Mouse (Mus musculus): ENCODE data around the gene Myl6.
"Not testable (repeated sequence)": the region's sequence is repeated elsewhere in the genome, so short reads cannot be mapped to it uniquely, and the experiment has no call there.

Myl6 gene

GRCm38 (mm10) chr10:128511761-128512160 is 17.8 kb upstream of the Myl6 start:
- in situ Hi-C loops (cut with MboI; ENCODE audit: low pct_unique_long_range_greater_than_20kb in 1 of 2, low sequenced_read_pairs in 2 of 2, unreplicated experiment in 1 of 2), result no loop called here

GRCm38 (mm10) chr10:128511189-128511588 is 17.2 kb upstream of the Myl6 start:
- in situ Hi-C loops (cut with MboI; ENCODE audit: low pct_unique_long_range_greater_than_20kb in 1 of 2, low sequenced_read_pairs in 2 of 2, unreplicated experiment in 1 of 2), result no loop called here

- in situ Hi-C loops (cut with MboI; ENCODE audit: low pct_unique_long_range_greater_than_20kb in 1 of 2, low sequenced_read_pairs in 2 of 2, unreplicated experiment in 1 of 2), result no loop called here
Observed at GRCm38 (mm10) chr10:128510301-128510700, 16.4 kb upstream of the Myl6 start.

- in situ Hi-C loops (cut with MboI; ENCODE audit: low pct_unique_long_range_greater_than_20kb in 1 of 2, low sequenced_read_pairs in 2 of 2, unreplicated experiment in 1 of 2), result no loop called here
Observed at GRCm38 (mm10) chr10:128509831-128510230, 15.9 kb upstream of the Myl6 start.

DNA sequence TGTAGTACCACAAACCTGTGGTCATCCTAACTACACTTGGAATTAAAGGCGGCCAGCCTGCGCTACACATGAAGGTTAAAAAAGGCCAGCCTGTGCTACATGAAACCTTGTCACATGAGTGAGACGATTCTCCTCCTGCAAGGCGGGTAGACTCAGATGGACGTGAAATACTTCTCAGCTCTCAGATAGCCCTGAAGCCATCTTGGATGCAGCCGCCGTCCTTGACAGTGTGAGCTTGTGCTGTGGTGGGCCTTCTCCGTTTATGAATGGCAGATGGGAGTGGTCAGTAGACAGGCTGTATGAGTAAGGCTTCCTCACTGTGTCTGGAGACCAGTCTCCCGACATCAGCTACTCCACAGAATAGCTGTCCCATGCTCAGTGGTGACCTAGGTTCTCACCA is 15.3 kb upstream of the Myl6 start:
- in situ Hi-C loops (cut with MboI; ENCODE audit: low pct_unique_long_range_greater_than_20kb in 1 of 2, low sequenced_read_pairs in 2 of 2, unreplicated experiment in 1 of 2), result no loop called here

DNA sequence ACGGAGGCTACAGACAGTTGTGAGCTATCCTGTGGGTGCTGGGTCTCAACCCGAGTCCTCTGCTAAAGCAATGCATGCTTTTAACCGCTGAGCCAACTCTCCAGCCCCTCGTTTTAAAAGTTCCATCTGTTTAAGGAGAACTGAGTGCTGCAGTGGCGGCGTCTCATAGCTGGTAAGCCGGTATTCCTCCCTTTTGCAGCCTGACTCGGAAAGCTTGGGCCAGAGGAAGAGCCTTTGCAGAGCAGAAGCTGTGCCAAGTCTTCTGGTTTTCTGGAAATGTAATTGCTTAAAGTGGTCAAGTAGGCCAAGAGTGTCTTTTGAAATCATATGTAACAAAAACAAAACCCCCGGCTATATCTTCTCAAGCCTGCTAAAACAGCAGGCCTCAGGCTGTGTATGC is 14.3 kb upstream of the Myl6 start:
- in situ Hi-C loops (cut with MboI; ENCODE audit: low pct_unique_long_range_greater_than_20kb in 1 of 2, low sequenced_read_pairs in 2 of 2, unreplicated experiment in 1 of 2), result no loop called here

GRCm38 (mm10) chr10:128505974-128506373 is 12.0 kb upstream of the Myl6 start:
- in situ Hi-C loops (cut with MboI; ENCODE audit: low pct_unique_long_range_greater_than_20kb in 1 of 2, low sequenced_read_pairs in 2 of 2, unreplicated experiment in 1 of 2), result no loop called here

DNA sequence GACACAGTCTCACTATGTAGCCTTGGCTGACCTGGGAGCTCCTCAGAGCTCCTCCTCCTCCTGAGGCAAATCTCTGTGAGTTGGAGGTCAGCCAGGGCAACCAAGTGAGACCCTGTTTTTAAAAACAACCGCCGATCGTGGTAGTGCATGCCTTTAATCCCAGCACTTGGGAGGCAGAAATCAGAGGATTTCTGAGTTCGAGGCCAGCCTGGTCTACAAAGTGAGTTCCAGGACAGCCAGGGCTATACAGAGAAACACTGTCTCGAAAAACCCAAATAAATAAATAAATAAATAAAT is 11.4 kb upstream of the Myl6 start:
- in situ Hi-C loops (cut with MboI; ENCODE audit: low pct_unique_long_range_greater_than_20kb in 1 of 2, low sequenced_read_pairs in 2 of 2, unreplicated experiment in 1 of 2), result not testable (repeated sequence)

DNA sequence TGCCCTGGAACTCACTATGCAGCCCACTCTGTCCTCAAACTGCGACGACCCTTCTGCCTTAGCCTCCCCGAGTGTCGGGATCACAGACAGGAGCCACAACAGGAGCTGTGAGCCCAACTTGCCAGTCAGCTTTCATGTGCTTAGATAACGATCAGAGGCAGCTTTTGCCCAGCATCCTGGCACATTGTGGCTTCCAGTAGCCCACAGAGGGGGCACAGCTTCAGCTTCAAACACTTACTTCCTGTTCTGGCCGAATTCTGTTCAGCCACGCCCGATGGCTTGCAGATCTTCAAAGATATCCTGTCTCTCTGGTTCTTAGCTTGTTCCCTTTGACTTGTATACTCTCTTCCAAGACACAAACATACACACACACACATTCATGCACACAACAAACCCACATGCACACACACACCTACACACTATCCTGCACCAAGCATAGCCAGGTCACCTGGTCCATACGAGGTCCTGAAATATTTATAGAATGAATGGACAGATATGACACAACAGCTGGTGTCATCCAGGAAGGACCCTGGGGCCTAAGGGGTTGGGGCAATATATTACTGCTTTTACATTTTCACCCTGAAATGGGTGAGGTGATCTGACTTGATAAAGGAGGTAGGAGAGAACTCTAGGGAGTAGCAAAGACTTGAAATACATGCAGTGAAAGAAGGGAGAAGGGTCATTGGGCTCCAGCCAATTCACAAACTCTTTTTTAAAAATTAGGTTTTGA is 10.9 kb upstream of the Myl6 start:
- in situ Hi-C loops (cut with MboI; ENCODE audit: low pct_unique_long_range_greater_than_20kb in 1 of 2, low sequenced_read_pairs in 2 of 2, unreplicated experiment in 1 of 2), result no loop called here

DNA sequence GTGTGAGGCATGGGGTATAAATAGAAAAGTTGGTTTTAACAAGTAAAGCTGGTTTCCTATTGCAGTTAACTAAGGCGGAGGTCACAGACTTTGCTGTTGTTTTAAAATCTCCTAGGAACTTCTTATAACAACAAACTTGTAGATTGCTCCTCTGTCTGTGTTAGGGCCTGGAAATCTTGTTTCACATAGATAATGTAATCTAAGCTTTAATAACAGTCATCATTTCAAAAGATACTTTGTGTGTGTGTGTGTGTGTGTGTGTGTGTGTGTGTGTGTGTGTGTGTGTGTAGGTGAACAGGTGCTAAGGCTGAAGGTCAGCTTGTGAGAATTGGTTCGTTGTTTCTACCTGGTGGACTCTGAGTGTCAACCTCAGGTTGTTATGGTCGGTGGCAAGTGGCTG is 10.1 kb upstream of the Myl6 start:
- in situ Hi-C loops (cut with MboI; ENCODE audit: low pct_unique_long_range_greater_than_20kb in 1 of 2, low sequenced_read_pairs in 2 of 2, unreplicated experiment in 1 of 2), result no loop called here

- in situ Hi-C loops (cut with MboI; ENCODE audit: low pct_unique_long_range_greater_than_20kb in 1 of 2, low sequenced_read_pairs in 2 of 2, unreplicated experiment in 1 of 2), result no loop called here
Observed at GRCm38 (mm10) chr10:128503532-128503931, 9.6 kb upstream of the Myl6 start.

DNA sequence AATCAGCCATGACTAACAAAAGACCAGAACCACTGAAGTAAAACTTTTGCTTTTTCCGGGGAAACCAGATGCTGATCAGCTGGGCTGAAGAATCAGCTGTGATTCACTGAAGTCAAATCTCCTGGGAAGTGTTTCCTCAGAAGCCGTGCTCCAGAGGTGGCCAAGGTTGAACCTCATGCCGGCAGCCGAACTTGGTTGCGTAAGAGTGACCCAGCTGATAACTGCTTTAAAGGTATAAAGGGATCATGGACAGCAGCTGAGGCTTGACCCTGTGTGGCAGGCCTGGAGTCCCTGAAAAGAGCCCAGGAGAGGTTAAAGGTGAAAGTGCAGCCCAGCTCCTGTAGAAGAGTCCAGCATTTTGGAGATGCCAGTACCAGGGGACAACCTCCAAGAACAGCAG is 8.4 kb upstream of the Myl6 start:
- in situ Hi-C loops (cut with MboI; ENCODE audit: low pct_unique_long_range_greater_than_20kb in 1 of 2, low sequenced_read_pairs in 2 of 2, unreplicated experiment in 1 of 2), result no loop called here

- in situ Hi-C loops (cut with MboI; ENCODE audit: low pct_unique_long_range_greater_than_20kb in 1 of 2, low sequenced_read_pairs in 2 of 2, unreplicated experiment in 1 of 2), result no loop called here
Observed at GRCm38 (mm10) chr10:128499116-128499671, 5.2 kb upstream of the Myl6 start.

DNA sequence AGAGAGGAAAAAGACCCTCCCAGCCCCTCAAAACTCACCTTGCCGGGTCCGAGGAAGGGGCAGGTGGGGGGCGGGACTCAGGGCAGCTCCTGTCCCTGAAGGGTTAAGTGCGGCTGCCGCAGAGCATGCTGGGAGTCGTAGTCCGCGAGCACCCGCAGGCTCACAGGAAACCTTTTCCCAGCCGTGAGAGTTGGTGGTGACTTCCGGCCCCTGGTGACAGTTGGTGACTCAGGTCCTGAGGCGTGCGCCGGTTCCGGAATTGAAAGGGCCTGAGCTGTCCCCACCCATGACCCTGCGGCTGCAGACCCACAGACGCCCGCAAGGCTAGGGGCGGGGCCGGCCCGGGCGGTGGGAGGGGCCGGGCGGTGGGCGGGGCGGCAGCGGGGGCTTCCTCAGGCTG is 4.6 kb upstream of the Myl6 start, which contains the start of gene Myl6b:
Gene Myl6b (minus strand): TSS at position 96 of the 400 bp plus-strand sequence.
- in situ Hi-C loops (cut with MboI; ENCODE audit: low pct_unique_long_range_greater_than_20kb in 1 of 2, low sequenced_read_pairs in 2 of 2, unreplicated experiment in 1 of 2), result no loop called here

GRCm38 (mm10) chr10:128497134-128497737 is 3.3 kb upstream of the Myl6 start:
- in situ Hi-C loops (cut with MboI; ENCODE audit: low pct_unique_long_range_greater_than_20kb in 1 of 2, low sequenced_read_pairs in 2 of 2, unreplicated experiment in 1 of 2), result no loop called here

GRCm38 (mm10) chr10:128496509-128497077 is 2.6 kb upstream of the Myl6 start:
- in situ Hi-C loops (cut with MboI; ENCODE audit: low pct_unique_long_range_greater_than_20kb in 1 of 2, low sequenced_read_pairs in 2 of 2, unreplicated experiment in 1 of 2), result no loop called here

GRCm38 (mm10) chr10:128495903-128496302 is 2.0 kb upstream of the Myl6 start:
- in situ Hi-C loops (cut with MboI; ENCODE audit: low pct_unique_long_range_greater_than_20kb in 1 of 2, low sequenced_read_pairs in 2 of 2, unreplicated experiment in 1 of 2), result no loop called here

- in situ Hi-C loops (cut with MboI; ENCODE audit: low pct_unique_long_range_greater_than_20kb in 1 of 2, low sequenced_read_pairs in 2 of 2, unreplicated experiment in 1 of 2), result no loop called here
Observed at GRCm38 (mm10) chr10:128495270-128495669, 1.3 kb upstream of the Myl6 start.

DNA sequence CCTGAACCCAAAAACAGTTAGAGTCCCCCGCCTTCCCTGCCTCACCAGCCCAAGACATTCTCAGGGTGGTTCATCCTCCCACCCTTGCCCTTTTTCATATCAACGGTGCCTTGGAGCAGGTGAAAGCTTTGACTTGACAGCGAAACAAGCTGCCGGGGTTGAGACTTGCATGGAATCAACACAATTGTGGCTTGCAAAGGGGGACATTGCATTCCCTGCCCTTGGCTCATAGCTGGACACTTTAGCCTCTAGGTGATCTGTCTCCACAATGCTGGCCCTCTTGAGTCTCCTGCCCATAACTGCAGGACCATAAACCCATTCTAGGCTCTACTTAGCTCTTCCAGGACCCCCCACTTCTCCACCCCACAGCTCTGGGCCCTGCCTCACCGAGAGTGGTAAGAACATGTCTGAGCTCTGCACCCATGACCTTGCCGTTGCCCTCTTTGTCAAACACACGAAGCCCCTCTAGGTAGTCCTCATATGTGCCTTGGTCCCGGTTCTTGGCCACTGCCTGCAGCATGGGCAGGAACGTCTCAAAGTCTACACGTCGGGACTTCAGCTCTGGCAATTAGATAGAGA is 811 bp upstream of the Myl6 start:
- in situ Hi-C loops (cut with MboI; ENCODE audit: low pct_unique_long_range_greater_than_20kb in 1 of 2, low sequenced_read_pairs in 2 of 2, unreplicated experiment in 1 of 2), result no loop called here

GRCm38 (mm10) chr10:128493319-128493694 is 638 bp downstream of the Myl6 start:
- in situ Hi-C loops (cut with MboI; ENCODE audit: low pct_unique_long_range_greater_than_20kb in 1 of 2, low sequenced_read_pairs in 2 of 2, unreplicated experiment in 1 of 2), result no loop called here

Data from mouse embryonic stem cell (cell line).